Mouse (Mus musculus): ENCODE results near the gene Onecut1.

Onecut1 gene

GRCm38 (mm10) chr9:74912619-74913376 lies 51.1 kb downstream of the Onecut1 start:
- no peak for DNase-seq

DNA sequence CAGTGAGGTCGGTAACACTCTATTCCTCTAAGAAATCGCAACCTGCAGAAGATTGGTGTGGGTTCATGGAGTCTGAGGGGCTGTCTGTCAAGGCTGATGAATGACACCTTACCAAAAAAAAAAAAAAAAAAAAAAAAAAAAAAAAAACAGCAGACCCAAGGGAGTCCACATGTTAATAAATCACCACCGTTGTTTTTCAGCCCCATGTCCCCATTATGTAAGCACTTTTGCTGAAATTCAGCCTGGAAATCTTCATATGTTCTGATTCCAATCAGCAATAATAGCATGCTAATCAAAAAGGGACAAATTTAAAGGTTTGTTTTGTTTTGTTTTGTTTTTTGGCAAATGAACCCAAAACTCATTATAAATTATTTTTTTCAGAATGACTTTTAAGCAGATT lies 53.9 kb downstream of the Onecut1 start:
- no peak for DNase-seq

GRCm38 (mm10) chr9:74920450-74920849 lies 58.7 kb downstream of the Onecut1 start:
- DNase-seq, result no peak

DNA sequence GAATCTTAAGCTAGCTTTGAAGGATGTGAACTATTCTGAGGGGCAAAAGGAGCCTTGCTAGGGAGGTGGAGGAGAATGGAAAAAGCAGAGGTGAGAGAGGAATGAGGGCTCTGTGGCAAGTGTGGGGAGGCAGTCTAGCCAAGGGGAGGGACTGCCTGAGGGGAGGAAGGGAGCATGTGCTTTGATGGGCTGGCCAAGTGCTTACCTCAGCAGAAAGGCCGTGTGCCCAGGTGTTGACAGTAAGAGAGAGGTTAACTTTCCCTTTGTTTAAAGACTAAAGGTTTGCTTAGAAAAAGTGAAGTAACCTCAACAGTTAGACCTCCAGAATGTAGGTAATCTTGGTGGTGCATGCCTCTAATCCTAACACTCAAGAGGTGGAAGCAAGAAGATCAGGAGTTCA lies 59.7 kb downstream of the Onecut1 start:
- no peak for DNase-seq

DNA sequence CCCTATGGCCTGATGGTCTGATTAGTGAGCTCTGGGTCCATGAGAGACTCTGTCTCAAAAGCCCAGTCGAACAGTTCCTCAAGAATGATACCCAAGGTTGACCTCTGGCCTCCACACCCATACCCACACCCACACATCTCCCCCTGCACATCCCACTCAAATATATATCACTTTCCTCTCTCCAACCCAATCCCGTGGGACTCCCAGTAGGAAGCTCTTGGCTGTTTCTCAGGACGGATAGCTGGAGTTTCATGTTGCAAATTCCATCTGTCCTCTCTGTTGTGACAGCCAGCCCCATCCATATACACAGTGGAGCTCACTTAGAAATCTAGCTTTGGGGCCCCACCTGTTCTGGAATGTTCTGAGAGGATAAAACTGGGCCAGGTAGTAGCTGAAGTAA lies 61.2 kb downstream of the Onecut1 start:
- no peak for DNase-seq

GRCm38 (mm10) chr9:74923291-74923977 lies 61.7 kb downstream of the Onecut1 start:
- DNase-seq, result no peak

- no peak for DNase-seq
Observed at GRCm38 (mm10) chr9:74925220-74925769, 63.6 kb downstream of the Onecut1 start.

DNA sequence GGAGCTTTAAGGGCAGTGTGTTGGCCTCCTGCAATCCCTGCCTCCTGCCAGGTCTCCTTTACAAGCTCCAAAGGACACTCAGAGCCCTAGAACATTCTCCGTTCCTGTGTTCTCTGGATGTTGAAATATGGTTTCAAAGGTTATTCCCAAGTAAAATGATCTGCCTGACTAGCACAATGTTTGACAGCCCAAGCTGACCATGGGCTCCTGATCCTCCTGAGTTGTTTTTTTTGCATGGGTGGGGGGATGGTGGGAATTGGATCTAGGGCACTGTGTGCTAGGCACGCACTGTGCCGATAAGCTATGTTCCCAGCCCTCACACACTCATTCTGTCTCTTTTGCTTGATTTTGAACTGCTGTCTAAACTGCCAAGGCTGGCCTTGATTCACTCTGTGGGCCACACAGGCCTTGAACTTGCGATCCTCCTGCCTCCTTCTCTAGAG lies 68.3 kb downstream of the Onecut1 start:
- DNase-seq, result no peak

- DNase-seq, result no peak
Observed at GRCm38 (mm10) chr9:74930653-74931052, 68.9 kb downstream of the Onecut1 start.

DNA sequence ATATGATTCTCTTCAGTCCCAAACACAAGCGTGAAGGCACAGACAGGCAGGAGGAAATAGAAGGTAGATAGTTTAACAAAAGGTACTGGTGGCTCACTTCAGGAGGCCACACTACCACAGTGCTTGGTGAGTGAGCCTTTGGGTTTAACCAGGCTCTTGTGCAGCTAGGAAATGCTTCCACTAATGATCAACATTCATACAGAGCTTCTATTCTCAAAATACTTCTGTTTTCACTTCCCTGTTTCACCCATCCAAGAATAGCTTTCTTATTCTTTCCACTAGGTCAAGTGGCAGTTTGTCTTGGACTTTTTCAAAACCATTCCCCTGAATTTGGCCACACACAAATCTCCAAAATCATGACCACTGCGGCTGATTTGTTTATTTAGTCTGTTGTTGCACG lies 73.6 kb downstream of the Onecut1 start:
- DNase-seq, result no peak

GRCm38 (mm10) chr9:74937761-74938160 lies 76.0 kb downstream of the Onecut1 start:
- no peak for DNase-seq

GRCm38 (mm10) chr9:74938670-74939534 lies 77.2 kb downstream of the Onecut1 start:
- DNase-seq, result peak in 1 of 2 experiments; percentile 6
